Mouse (Mus musculus): Measurements from ENCODE around the gene Sox5. TPM values are rescaled to one million over a fixed set of nuclear protein-coding genes. Genes with fewer than 3 reads are reported as not detected.

Sox5 gene
- total and polyA plus RNA-seq, 3 experiments, result 1.7 to 3.4 (median 2.4) TPM

DNA sequence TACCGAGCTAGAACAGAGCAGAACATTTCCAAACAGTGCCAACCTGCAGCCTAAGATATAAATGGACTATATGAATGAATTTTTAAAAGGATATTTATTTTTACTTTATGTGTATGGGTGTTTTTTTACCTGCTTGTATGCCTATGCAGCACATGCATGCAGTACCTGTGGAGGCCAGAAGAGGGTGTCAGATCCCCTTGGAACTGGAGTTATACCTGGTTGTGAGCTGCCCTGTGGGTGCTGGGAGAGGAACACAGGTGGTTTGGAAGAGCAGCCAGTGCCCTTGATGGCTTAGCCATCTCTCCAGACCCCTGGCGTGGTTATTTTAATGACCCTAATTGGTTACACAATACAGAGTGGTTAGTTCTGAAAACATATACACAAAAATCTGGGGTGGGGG is 510.5 kb downstream of the Sox5 start:
- Histone ChIP-seq H3K79me2 (replicated peaks; ENCODE audit: control insufficient read depth, insufficient read depth, low read length) (no peaks in the 10 kb centered on the region), H3K9ac (ENCODE audit: low read depth, low read length) (no peak overlapping the region), H3K36me3 (ENCODE audit: control insufficient read depth, insufficient read depth, low read length) (no peaks in the 10 kb centered on the region), H3K4me3 (no peak overlapping the region), H3K27me3 (ENCODE audit: control insufficient read depth, insufficient read depth, low read length) (no peaks in the 10 kb centered on the region), H3K4me1 (ENCODE audit: control insufficient read depth, insufficient read depth, low read length) (no peaks in the 10 kb centered on the region), H3K27ac (no peak overlapping the region)
- DNase-seq, result no peak
- TF ChIP-seq EP300 (IDR thresholded peaks at IDR 0.05; ENCODE audit: insufficient read depth, low read depth, low read length) (no peak), POLR2A (IDR thresholded peaks at IDR 0.05; ENCODE audit: insufficient read depth, low read depth, low read length) (no peak), CTCF (IDR thresholded peaks at IDR 0.05) (peak; percentile 42)
- WGBS, result 85% methylated on average over 2 of the region's 2 CpGs
- intact Hi-C loops (cut with DNase I), result no loop called here

DNA sequence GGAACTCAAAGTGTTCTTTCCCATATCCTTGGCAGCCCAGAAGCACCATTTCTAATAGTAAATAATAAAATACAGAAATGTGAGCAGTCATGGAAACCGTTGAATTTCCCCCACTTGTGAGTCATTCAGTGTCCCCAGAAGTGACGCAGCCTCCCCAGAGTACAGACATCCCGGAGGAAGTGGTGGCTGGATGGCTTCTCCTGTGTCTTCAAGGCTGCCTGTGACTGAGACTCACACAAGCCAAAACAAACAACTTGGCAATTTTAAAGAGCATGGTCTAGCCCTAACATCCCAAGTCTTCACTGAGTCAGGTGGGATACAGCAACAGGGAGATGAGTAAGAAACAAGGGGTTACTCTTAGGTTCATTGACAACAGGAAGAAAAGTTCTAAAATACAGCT is 511.5 kb downstream of the Sox5 start:
- TF ChIP-seq EP300 (IDR thresholded peaks at IDR 0.05; ENCODE audit: insufficient read depth, low read depth, low read length), result no peak
- TF ChIP-seq CTCF (IDR thresholded peaks at IDR 0.05), result no peak
- TF ChIP-seq POLR2A (IDR thresholded peaks at IDR 0.05; ENCODE audit: insufficient read depth, low read depth, low read length), result no peak
- intact Hi-C loops (cut with DNase I), result no loop called here
- DNase-seq, result peak in 1 of 2 experiments; percentile 8
- no peaks in the 10 kb centered on the region for H3K36me3 ChIP-seq (ENCODE audit: control insufficient read depth, insufficient read depth, low read length)
- WGBS, result 50% methylated on average over 3 of the region's 3 CpGs
- H3K79me2 ChIP-seq (replicated peaks; ENCODE audit: control insufficient read depth, insufficient read depth, low read length), result no peaks in the 10 kb centered on the region
- H3K9ac ChIP-seq (ENCODE audit: low read depth, low read length), result no peak overlapping the region
- H3K4me1 ChIP-seq (ENCODE audit: control insufficient read depth, insufficient read depth, low read length), result no peaks in the 10 kb centered on the region
- H3K4me3 ChIP-seq, result no peak overlapping the region
- H3K27ac ChIP-seq, result no peak overlapping the region
- H3K27me3 ChIP-seq (ENCODE audit: control insufficient read depth, insufficient read depth, low read length), result no peaks in the 10 kb centered on the region

DNA sequence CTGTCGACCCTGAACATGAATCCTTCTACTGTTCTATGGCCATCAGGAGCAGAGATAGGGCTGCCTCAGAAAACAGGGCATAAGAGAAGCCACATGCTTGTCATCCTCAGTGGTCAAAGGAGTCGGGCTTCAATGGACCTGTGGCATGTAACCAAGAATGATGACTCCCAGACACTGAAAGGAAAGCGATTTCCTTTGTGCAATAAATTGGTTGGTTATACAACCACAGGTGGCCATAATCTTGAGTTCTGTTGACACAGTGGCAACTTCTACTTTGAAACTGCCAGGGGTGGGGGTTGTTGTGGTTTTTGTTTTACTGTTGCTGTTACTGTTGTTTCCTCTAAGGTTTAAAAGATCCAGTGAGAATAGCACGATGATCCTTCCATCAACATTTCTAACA is 512.1 kb downstream of the Sox5 start:
- no peak overlapping the region for H3K9ac ChIP-seq (ENCODE audit: low read depth, low read length)
- H3K27ac ChIP-seq, result no peak overlapping the region
- no peaks in the 10 kb centered on the region for H3K36me3 ChIP-seq (ENCODE audit: control insufficient read depth, insufficient read depth, low read length)
- WGBS, result 75% methylated on average over 4 of the region's 4 CpGs
- H3K79me2 ChIP-seq (replicated peaks; ENCODE audit: control insufficient read depth, insufficient read depth, low read length), result no peaks in the 10 kb centered on the region
- H3K27me3 ChIP-seq (ENCODE audit: control insufficient read depth, insufficient read depth, low read length), result no peaks in the 10 kb centered on the region
- no peak overlapping the region for H3K4me3 ChIP-seq
- TF ChIP-seq CTCF (IDR thresholded peaks at IDR 0.05) (no peak), POLR2A (IDR thresholded peaks at IDR 0.05; ENCODE audit: insufficient read depth, low read depth, low read length) (no peak), EP300 (IDR thresholded peaks at IDR 0.05; ENCODE audit: insufficient read depth, low read depth, low read length) (no peak)
- intact Hi-C loops (cut with DNase I), result no loop called here
- DNase-seq, result no peak
- H3K4me1 ChIP-seq (ENCODE audit: control insufficient read depth, insufficient read depth, low read length), result no peaks in the 10 kb centered on the region

DNA sequence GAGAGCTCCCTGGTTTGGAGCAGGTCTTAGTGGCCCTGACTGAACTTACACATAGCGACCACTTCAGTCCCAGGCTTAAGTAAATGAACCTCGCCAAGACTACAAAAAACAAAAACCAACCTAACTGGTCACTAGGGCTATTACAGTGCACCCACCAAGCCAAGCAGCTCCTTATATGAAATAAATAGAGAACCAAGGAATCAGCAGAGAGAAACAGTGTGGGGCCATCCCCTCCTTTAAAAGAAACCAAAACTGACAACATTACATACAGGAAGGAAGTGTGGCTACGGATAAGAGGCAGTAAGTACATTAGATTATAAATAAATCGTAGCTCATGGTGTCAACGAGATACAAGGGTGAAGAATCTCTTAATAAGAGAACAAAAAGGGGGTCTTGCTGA is 516.0 kb downstream of the Sox5 start:
- H3K27ac ChIP-seq, result no peak overlapping the region
- intact Hi-C loops (cut with DNase I), result no loop called here
- TF ChIP-seq POLR2A (IDR thresholded peaks at IDR 0.05; ENCODE audit: insufficient read depth, low read depth, low read length), result no peak
- TF ChIP-seq EP300 (IDR thresholded peaks at IDR 0.05; ENCODE audit: insufficient read depth, low read depth, low read length), result no peak
- no peak for TF ChIP-seq CTCF (IDR thresholded peaks at IDR 0.05)
- H3K9ac ChIP-seq (ENCODE audit: low read depth, low read length), result no peak overlapping the region
- 63% methylated on average over 5 of the region's 5 CpGs for WGBS
- no peaks in the 10 kb centered on the region for H3K36me3 ChIP-seq (ENCODE audit: control insufficient read depth, insufficient read depth, low read length)
- no peaks in the 10 kb centered on the region for H3K4me1 ChIP-seq (ENCODE audit: control insufficient read depth, insufficient read depth, low read length)
- H3K4me3 ChIP-seq, result no peak overlapping the region
- H3K79me2 ChIP-seq (replicated peaks; ENCODE audit: control insufficient read depth, insufficient read depth, low read length), result no peaks in the 10 kb centered on the region
- H3K27me3 ChIP-seq (ENCODE audit: control insufficient read depth, insufficient read depth, low read length), result no peaks in the 10 kb centered on the region
- no peak for DNase-seq

DNA sequence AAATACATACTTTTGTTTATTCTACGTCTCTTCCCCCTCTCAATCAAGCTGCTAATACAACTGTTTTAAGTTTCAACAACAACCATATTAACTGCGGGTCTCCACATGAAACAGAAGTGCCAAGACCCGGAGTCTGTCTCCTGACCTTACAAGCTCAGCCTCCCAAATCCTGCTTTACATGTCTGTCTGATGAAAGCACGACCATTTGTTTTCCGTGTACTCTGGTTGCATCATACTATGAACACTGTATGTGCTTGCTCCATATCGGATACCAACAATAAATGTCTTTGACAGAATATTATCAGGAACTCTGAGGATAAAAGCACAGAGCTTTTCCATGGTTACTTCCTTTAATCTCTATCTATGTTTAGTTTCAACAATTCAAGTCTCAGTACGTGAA is 516.8 kb downstream of the Sox5 start:
- no peak for TF ChIP-seq CTCF (IDR thresholded peaks at IDR 0.05)
- TF ChIP-seq POLR2A (IDR thresholded peaks at IDR 0.05; ENCODE audit: insufficient read depth, low read depth, low read length), result no peak
- no peak for TF ChIP-seq EP300 (IDR thresholded peaks at IDR 0.05; ENCODE audit: insufficient read depth, low read depth, low read length)
- H3K27ac ChIP-seq, result no peak overlapping the region
- no peak overlapping the region for H3K9ac ChIP-seq (ENCODE audit: low read depth, low read length)
- no peaks in the 10 kb centered on the region for H3K4me1 ChIP-seq (ENCODE audit: control insufficient read depth, insufficient read depth, low read length)
- WGBS, result 78% methylated on average over 7 of the region's 7 CpGs
- no peaks in the 10 kb centered on the region for H3K79me2 ChIP-seq (replicated peaks; ENCODE audit: control insufficient read depth, insufficient read depth, low read length)
- no peaks in the 10 kb centered on the region for H3K27me3 ChIP-seq (ENCODE audit: control insufficient read depth, insufficient read depth, low read length)
- DNase-seq, result no peak
- no peaks in the 10 kb centered on the region for H3K36me3 ChIP-seq (ENCODE audit: control insufficient read depth, insufficient read depth, low read length)
- intact Hi-C loops (cut with DNase I), result no loop called here
- no peak overlapping the region for H3K4me3 ChIP-seq

DNA sequence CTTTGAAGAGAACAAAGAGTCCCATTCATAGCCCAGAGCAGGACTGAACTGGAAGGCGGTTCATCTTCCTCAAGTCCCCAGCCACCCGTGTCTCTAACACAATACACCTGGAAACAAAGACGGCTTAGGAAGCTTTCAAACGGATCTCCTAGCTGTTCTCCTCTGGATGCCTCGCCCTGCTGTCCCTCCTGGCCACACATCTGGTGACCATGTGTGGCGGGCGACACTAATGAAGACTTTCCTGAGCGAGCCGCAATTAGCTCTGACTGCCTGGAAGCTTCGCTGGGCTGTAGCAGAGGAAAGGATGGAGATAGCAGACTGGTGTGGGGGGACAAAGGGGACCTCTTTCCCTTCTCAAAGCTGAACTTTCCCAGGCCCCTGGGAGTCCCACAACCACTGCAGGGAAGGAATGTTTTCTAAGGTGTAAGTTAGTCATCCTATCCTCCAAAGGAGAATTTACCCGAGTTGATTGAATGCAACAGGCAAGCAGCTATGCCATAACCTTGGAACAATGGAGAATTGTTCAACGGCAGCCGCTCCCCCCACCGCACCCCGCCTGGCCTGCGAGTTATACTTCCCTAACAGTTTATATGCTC is 517.4 kb downstream of the Sox5 start:
- intact Hi-C loops (cut with DNase I), result no loop called here
- Histone ChIP-seq H3K36me3 (ENCODE audit: control insufficient read depth, insufficient read depth, low read length) (no peaks in the 10 kb centered on the region), H3K9ac (ENCODE audit: low read depth, low read length) (no peak overlapping the region), H3K27me3 (ENCODE audit: control insufficient read depth, insufficient read depth, low read length) (no peaks in the 10 kb centered on the region), H3K4me1 (ENCODE audit: control insufficient read depth, insufficient read depth, low read length) (no peaks in the 10 kb centered on the region), H3K4me3 (no peak overlapping the region), H3K79me2 (replicated peaks; ENCODE audit: control insufficient read depth, insufficient read depth, low read length) (no peaks in the 10 kb centered on the region), H3K27ac (no peak overlapping the region)
- TF ChIP-seq EP300 (IDR thresholded peaks at IDR 0.05; ENCODE audit: insufficient read depth, low read depth, low read length), result no peak
- TF ChIP-seq POLR2A (IDR thresholded peaks at IDR 0.05; ENCODE audit: insufficient read depth, low read depth, low read length), result no peak
- TF ChIP-seq CTCF (IDR thresholded peaks at IDR 0.05), result no peak
- DNase-seq, result no peak
- WGBS, result 62% methylated on average over 16 of the region's 16 CpGs

All from heart, adult 2 months (tissue).